Mouse (Mus musculus) embryonic fibroblast, embryonic 13.5 days (primary cell): ENCODE measurements around the gene Arsj.

ENCODE experiments used
- CTCF ChIP-seq: IDR thresholded peaks from 2 replicates; pipeline ENCODE4 v1.5.1; 2011; ENCODE audit warnings: mild to moderate bottlenecking, control low read depth, low read length, moderate library complexity, borderline replicate concordance; ENCODE audit not compliant: insufficient read depth
- POLR2A ChIP-seq: IDR thresholded peaks from 2 replicates; pipeline ENCODE4 v1.6.1; 2011; ENCODE audit warnings: low read depth, mild to moderate bottlenecking, control low read depth, low read length, moderate library complexity

DNA sequence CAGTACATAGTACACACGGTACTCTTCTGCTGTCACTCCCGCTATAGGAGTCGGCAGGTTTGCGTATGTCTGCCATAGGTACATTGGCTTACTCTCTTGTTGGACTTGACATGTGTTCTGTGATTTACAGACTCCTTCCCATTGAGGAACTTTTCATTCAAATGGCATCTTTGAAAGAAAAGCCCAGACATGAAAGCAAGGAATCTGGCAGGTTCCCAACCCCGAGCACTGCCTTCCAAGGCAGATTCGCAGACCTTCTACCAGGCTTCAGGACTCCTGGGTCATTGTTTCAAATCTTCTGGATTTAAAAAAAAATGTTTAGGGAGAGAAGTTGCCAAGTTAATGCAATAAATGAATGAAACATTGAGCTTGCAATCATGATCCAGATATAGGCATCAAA is 19.8 kb downstream of the Arsj start:
- TF ChIP-seq CTCF = no peak
- TF ChIP-seq POLR2A = no peak
